Mouse (Mus musculus) MEL (cell line): ENCODE data around the gene Rnasel.

Source experiments
- CTCF ChIP-seq, 3 experiments: IDR thresholded peaks in 2 of 3; conservative IDR thresholded peaks in 1 of 3; 2 replicates each; pipeline ENCODE4 v1.5.1; 2011 to 2012; ENCODE audit warnings: low read length in 3 of 3, low read depth in 2 of 3, mild to moderate bottlenecking in 2 of 3, improper control_type of control experiment in 1 of 3, inconsistent platforms in 1 of 3, mixed read lengths in 1 of 3, moderate library complexity in 1 of 3; ENCODE audit not compliant: control insufficient read depth in 1 of 3, insufficient read depth in 1 of 3, poor library complexity in 1 of 3, severe bottlenecking in 1 of 3
- MAZ ChIP-seq: IDR thresholded peaks from 2 replicates; pipeline ENCODE4 v1.6.1; 2012; ENCODE audit warnings: low read depth, mild to moderate bottlenecking, inconsistent platforms, low read length, improper control_type of control experiment
- MEF2A ChIP-seq: IDR thresholded peaks from 2 replicates; pipeline ENCODE4 v1.6.1; 2014; ENCODE audit warnings: low read depth, mild to moderate bottlenecking, inconsistent platforms, low read length, improper control_type of control experiment; ENCODE audit not compliant: poor library complexity, insufficient replicate concordance, severe bottlenecking; ENCODE audit errors: extremely low read depth

- TF ChIP-seq MAZ (no peak), MEF2A (no peak), CTCF (IDR thresholded peaks at IDR 0.05 in 2 of 3, conservative IDR thresholded peaks at IDR 0.05 in 1 of 3; ENCODE audit: control insufficient read depth in 1 of 3, insufficient read depth in 1 of 3, low read depth in 2 of 3, low read length in 3 of 3, poor library complexity in 1 of 3, severe bottlenecking in 1 of 3) (no peak)
Measured at GRCm38 (mm10) chr1:153778205-153778604, 29.0 kb downstream of the Rnasel start.
